Mouse (Mus musculus): ENCODE measurements at regions not wholly inside any gene's neighbourhood (a gene's known extent, or its start where the extent isn't known, plus 50 kb on each side); places are given as distances from the start of the nearest gene placed in this dataset.
A peak's percentile ranks its signal among the peaks of the same experiment; 100 is the strongest.

- TF ChIP-seq CTCF (IDR thresholded peaks at IDR 0.05; ENCODE audit: low read depth) (no peak), EP300 (IDR thresholded peaks at IDR 0.05; ENCODE audit: low read depth) (no peak)
- H3K27ac ChIP-seq (ENCODE audit: low read depth), result no peak overlapping the region
- ATAC-seq (ENCODE audit: insufficient read depth, low read depth) (no peak), DNase-seq (ENCODE audit: low spot score) (no peak)
- H3K4me2 ChIP-seq (ENCODE audit: low read depth, low read length), result no peak overlapping the region
- 81% methylated on average over 5 of the region's 5 CpGs for WGBS
- no peak overlapping the region for H3K4me3 ChIP-seq (ENCODE audit: low read depth, low read length)
- peaks cover 10% of the 10 kb centered on the region for H3K27me3 ChIP-seq (ENCODE audit: control insufficient read depth, insufficient read depth, low read length)
- peaks cover 7% of the 10 kb centered on the region for H3K4me1 ChIP-seq (ENCODE audit: control insufficient read depth, insufficient read depth)
- H3K9me3 ChIP-seq (replicated peaks; ENCODE audit: control insufficient read depth, low read length), result no peaks in the 10 kb centered on the region
- no peak overlapping the region for H3K9ac ChIP-seq (replicated peaks; ENCODE audit: low read depth, low read length)
- H3K36me3 ChIP-seq (replicated peaks; ENCODE audit: control insufficient read depth, insufficient read depth, low read length), result no peaks in the 10 kb centered on the region
Observed at GRCm38 (mm10) chr5:118376478-118376877, 131.5 kb downstream of the 2410131K14Rik start.

DNA sequence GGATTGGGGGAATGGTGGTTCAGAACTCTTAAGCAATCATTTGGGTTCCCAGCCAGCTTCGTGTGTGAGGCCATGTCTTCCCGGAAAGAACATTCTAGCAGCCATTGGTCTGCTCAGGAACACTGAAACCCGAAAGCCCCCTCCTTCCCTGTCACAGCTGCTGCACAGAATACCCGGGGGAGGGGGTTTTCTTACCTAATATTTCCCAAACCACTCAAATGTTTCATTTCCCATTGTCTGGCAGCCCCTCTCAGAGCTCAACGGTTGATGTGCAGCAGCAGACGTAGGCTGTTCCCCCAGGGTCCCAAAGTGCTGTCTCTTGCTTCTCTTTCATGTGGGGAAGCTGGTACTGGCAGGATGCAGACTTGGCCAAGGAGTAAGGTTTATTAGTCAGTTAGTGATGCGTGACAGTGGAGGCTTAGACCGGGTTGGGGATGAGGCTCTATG, 132.4 kb downstream of the 2410131K14Rik start:
- Histone ChIP-seq H3K27ac (ENCODE audit: low read depth) (no peak overlapping the region), H3K9me3 (replicated peaks; ENCODE audit: control insufficient read depth, low read length) (no peaks in the 10 kb centered on the region), H3K9ac (replicated peaks; ENCODE audit: low read depth, low read length) (no peak overlapping the region), H3K4me2 (ENCODE audit: low read depth, low read length) (no peak overlapping the region), H3K36me3 (replicated peaks; ENCODE audit: control insufficient read depth, insufficient read depth, low read length) (no peaks in the 10 kb centered on the region), H3K27me3 (ENCODE audit: control insufficient read depth, insufficient read depth, low read length) (peaks cover 10% of the 10 kb centered on the region), H3K4me3 (ENCODE audit: low read depth, low read length) (no peak overlapping the region), H3K4me1 (ENCODE audit: control insufficient read depth, insufficient read depth) (peaks cover 7% of the 10 kb centered on the region)
- WGBS, result 67% methylated on average over 8 of the region's 8 CpGs
- ATAC-seq (ENCODE audit: insufficient read depth, low read depth), result no peak
- DNase-seq (ENCODE audit: low spot score), result no peak
- no peak for TF ChIP-seq EP300 (IDR thresholded peaks at IDR 0.05; ENCODE audit: low read depth)
- TF ChIP-seq CTCF (IDR thresholded peaks at IDR 0.05; ENCODE audit: low read depth), result no peak

- Histone ChIP-seq H3K4me3 (ENCODE audit: low read depth, low read length) (no peak overlapping the region), H3K4me2 (ENCODE audit: low read depth, low read length) (no peak overlapping the region), H3K27ac (ENCODE audit: low read depth) (no peak overlapping the region), H3K9me3 (replicated peaks; ENCODE audit: control insufficient read depth, low read length) (no peaks in the 10 kb centered on the region), H3K27me3 (ENCODE audit: control insufficient read depth, insufficient read depth, low read length) (0 out of 2 replicates have a peak, but pooled peaks cover 8% of the 10 kb centered on the region), H3K4me1 (ENCODE audit: control insufficient read depth, insufficient read depth) (peaks cover 7% of the 10 kb centered on the region), H3K9ac (replicated peaks; ENCODE audit: low read depth, low read length) (no peak overlapping the region), H3K36me3 (replicated peaks; ENCODE audit: control insufficient read depth, insufficient read depth, low read length) (no peaks in the 10 kb centered on the region)
- TF ChIP-seq CTCF (IDR thresholded peaks at IDR 0.05; ENCODE audit: low read depth) (no peak), EP300 (IDR thresholded peaks at IDR 0.05; ENCODE audit: low read depth) (no peak)
- DNase-seq (ENCODE audit: low spot score), result no peak
- no peak for ATAC-seq (ENCODE audit: insufficient read depth, low read depth)
- WGBS, result 61% methylated on average over 24 of the region's 24 CpGs
Observed at GRCm38 (mm10) chr5:118379245-118380051, 134.4 kb downstream of the 2410131K14Rik start.

GRCm38 (mm10) chr5:118380052-118380421, 135.0 kb downstream of the 2410131K14Rik start:
- DNase-seq (ENCODE audit: low spot score) (peak; percentile 8), ATAC-seq (ENCODE audit: insufficient read depth, low read depth) (no peak)
- Histone ChIP-seq H3K27ac (ENCODE audit: low read depth) (peak overlapping the region; percentile 18; the same call in 1 of the 2 replicates), H3K27me3 (ENCODE audit: control insufficient read depth, insufficient read depth, low read length) (0 out of 2 replicates have a peak, but pooled peaks cover 5% of the 10 kb centered on the region), H3K4me1 (ENCODE audit: control insufficient read depth, insufficient read depth) (peaks cover 9% of the 10 kb centered on the region), H3K4me3 (ENCODE audit: low read depth, low read length) (peak overlapping the region; percentile 58; the same call in 1 of the 2 replicates), H3K9ac (replicated peaks; ENCODE audit: low read depth, low read length) (no peak overlapping the region), H3K36me3 (replicated peaks; ENCODE audit: control insufficient read depth, insufficient read depth, low read length) (no peaks in the 10 kb centered on the region), H3K4me2 (ENCODE audit: low read depth, low read length) (peak overlapping the region; percentile 88), H3K9me3 (replicated peaks; ENCODE audit: control insufficient read depth, low read length) (no peaks in the 10 kb centered on the region)
- WGBS, result 28% methylated on average over 5 of the region's 5 CpGs
- no peak for TF ChIP-seq CTCF (IDR thresholded peaks at IDR 0.05; ENCODE audit: low read depth)

- peak overlapping the region; percentile 88 for H3K4me2 ChIP-seq (ENCODE audit: low read depth, low read length)
- peak overlapping the region; percentile 41 for H3K9ac ChIP-seq (replicated peaks; ENCODE audit: low read depth, low read length)
- DNase-seq (ENCODE audit: low spot score), result peak; percentile 63
- under 1% methylated on average over 36 of the region's 45 CpGs for WGBS
- H3K9me3 ChIP-seq (replicated peaks; ENCODE audit: control insufficient read depth, low read length), result no peaks in the 10 kb centered on the region
- 0 out of 2 replicates have a peak, but pooled peaks cover 5% of the 10 kb centered on the region for H3K27me3 ChIP-seq (ENCODE audit: control insufficient read depth, insufficient read depth, low read length)
- peak overlapping the region; percentile 58 for H3K4me3 ChIP-seq (ENCODE audit: low read depth, low read length)
- H3K36me3 ChIP-seq (replicated peaks; ENCODE audit: control insufficient read depth, insufficient read depth, low read length), result no peaks in the 10 kb centered on the region
- no peak; the same call in 1 of the 2 replicates for TF ChIP-seq CTCF (IDR thresholded peaks at IDR 0.05; ENCODE audit: low read depth)
- TF ChIP-seq EP300 (IDR thresholded peaks at IDR 0.05; ENCODE audit: low read depth), result no peak
- peak; percentile 70 for ATAC-seq (ENCODE audit: insufficient read depth, low read depth)
- H3K4me1 ChIP-seq (ENCODE audit: control insufficient read depth, insufficient read depth), result peaks cover 13% of the 10 kb centered on the region
- H3K27ac ChIP-seq (ENCODE audit: low read depth), result peak overlapping the region; percentile 57
Observed at GRCm38 (mm10) chr5:118380422-118381293, 135.6 kb downstream of the 2410131K14Rik start.
